Mouse (Mus musculus): ENCODE measurements around the gene Vmn1r121.
"Not testable (repeated sequence)": the region's sequence is repeated elsewhere in the genome, so short reads cannot be mapped to it uniquely, and the experiment has no call there.

The Vmn1r121 gene

DNA sequence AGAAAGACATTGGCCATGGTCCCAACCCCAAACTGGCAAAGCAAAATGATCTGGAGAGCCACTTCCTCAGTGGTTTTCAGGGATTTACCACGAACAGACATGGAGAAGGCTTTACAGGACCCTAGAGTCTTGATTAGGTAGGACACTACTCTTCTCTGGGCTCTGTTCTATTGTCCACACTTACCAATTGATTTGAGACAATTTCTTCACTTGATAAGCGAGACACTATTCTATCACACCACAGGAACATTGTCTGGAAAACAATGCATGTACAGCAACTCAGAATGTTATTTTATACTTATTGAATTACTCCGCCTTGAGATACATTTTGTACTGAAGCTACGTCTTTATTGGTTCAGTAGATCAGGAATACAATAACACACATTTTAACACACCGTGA, at the start of gene Vmn1r121:
Gene Vmn1r121, minus strand, starts transcription at position 101 of the 400 bp plus-strand sequence.
- not testable (repeated sequence) for DNase-seq

DNA sequence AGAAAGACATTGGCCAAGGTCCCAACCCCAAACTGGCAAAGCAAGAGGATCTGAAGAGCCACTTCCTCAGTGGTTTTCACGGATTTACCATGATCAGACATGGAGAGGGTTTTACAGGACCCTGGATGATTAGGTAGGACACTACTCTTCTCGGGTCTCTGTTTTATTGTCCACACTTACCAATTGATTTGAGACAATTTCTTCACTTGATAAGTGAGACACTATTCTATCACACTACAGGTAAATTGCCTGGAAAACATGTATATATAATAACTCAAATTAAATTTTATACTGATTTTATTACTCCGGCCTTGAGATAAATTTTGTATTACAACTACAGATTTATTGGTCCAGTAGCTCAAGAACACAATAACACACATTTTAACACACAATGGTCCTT, 35.7 kb upstream of the Vmn1r121 start, which contains the start of gene Vmn1r122:
Gene Vmn1r122, minus strand, starts transcription at position 101 of the 400 bp plus-strand sequence.
- DNase-seq: not testable (repeated sequence)

DNA sequence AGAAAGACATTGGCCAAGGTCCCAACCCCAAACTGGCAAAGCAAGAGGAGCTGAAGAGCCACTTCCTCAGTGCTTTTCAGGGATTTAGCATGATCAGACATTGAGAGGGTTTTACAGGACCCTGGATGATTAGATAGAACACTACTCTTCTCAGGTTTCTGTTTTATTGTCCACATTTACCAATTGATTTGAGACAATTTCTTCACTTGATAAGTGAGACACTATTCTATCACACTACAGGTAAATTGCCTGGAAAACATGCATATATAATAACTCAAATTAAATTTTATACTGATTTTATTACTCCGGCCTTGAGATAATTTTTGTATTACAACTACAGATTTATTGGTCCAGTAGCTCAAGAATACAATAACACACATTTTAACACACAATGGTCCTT, 44.6 kb downstream of the Vmn1r121 start, which contains the start of gene Vmn1r120:
Gene Vmn1r120, minus strand, starts transcription at position 101 of the 400 bp plus-strand sequence.
- DNase-seq: not testable (repeated sequence)

All from lung, adult 18-20 months (tissue).